Mouse (Mus musculus) ovary, postnatal 36 days (tissue): ENCODE results near the gene Scn1b.

ENCODE experiments used
- DNase-seq: peaks from one replicate; pipeline ENCODE4 v3.0.0; 2022; ENCODE audit warnings: low spot score, mixed read lengths

Gene Scn1b

GRCm38 (mm10) chr7:31116721-31117145 lies 10.1 kb downstream of the Scn1b start:
- DNase-seq = no peak

- DNase-seq = peak; percentile 71
Measured at GRCm38 (mm10) chr7:31115587-31116043, 11.2 kb downstream of the Scn1b start.

- no peak for DNase-seq
Measured at GRCm38 (mm10) chr7:31115182-31115581, 11.6 kb downstream of the Scn1b start, which contains the start of gene Hpn. TSS of gene Hpn (minus strand) at chr7:31115290.

GRCm38 (mm10) chr7:31114646-31115045 lies 12.2 kb downstream of the Scn1b start:
- no peak for DNase-seq

GRCm38 (mm10) chr7:31113800-31114199 lies 13.0 kb downstream of the Scn1b start:
- no peak for DNase-seq

- no peak for DNase-seq
Measured at GRCm38 (mm10) chr7:31112036-31112435, 14.8 kb downstream of the Scn1b start.

GRCm38 (mm10) chr7:31110861-31111385 lies 15.9 kb downstream of the Scn1b start:
- DNase-seq = no peak

GRCm38 (mm10) chr7:31109796-31110195 lies 17.0 kb downstream of the Scn1b start:
- no peak for DNase-seq

GRCm38 (mm10) chr7:31109091-31109490 lies 17.7 kb downstream of the Scn1b start:
- peak; percentile 64 for DNase-seq

GRCm38 (mm10) chr7:31107781-31108180 lies 19.0 kb downstream of the Scn1b start:
- DNase-seq = no peak

GRCm38 (mm10) chr7:31106166-31106565 lies 20.6 kb downstream of the Scn1b start:
- no peak for DNase-seq

GRCm38 (mm10) chr7:31105061-31105768 lies 21.6 kb downstream of the Scn1b start:
- peak; percentile 66 for DNase-seq

GRCm38 (mm10) chr7:31100786-31101185 lies 26.0 kb downstream of the Scn1b start:
- DNase-seq = no peak

GRCm38 (mm10) chr7:31099612-31099982 lies 27.2 kb downstream of the Scn1b start:
- no peak for DNase-seq

- no peak for DNase-seq
Measured at GRCm38 (mm10) chr7:31098697-31099611, 27.8 kb downstream of the Scn1b start.

GRCm38 (mm10) chr7:31097583-31098248 lies 29.1 kb downstream of the Scn1b start:
- peak; percentile 86 for DNase-seq

- no peak for DNase-seq
Measured at GRCm38 (mm10) chr7:31096892-31097564, 29.8 kb downstream of the Scn1b start.

- DNase-seq = no peak
Measured at GRCm38 (mm10) chr7:31094774-31095501, 31.9 kb downstream of the Scn1b start.

GRCm38 (mm10) chr7:31089721-31090120 lies 37.1 kb downstream of the Scn1b start:
- no peak for DNase-seq

GRCm38 (mm10) chr7:31088206-31088605 lies 38.6 kb downstream of the Scn1b start:
- no peak for DNase-seq

- no peak for DNase-seq
Measured at GRCm38 (mm10) chr7:31087262-31087661, 39.5 kb downstream of the Scn1b start.
